Mouse (Mus musculus): ENCODE results near the gene Phactr1. TPM values are rescaled to one million over a fixed set of nuclear protein-coding genes. Genes with fewer than 3 reads are reported as not detected.

The Phactr1 gene
- polyA plus RNA-seq, 1 experiment: not detected

GRCm38 (mm10) chr13:42996188-42996587, 315.8 kb downstream of the Phactr1 start:
- H3K36me3 ChIP-seq (ENCODE audit: control insufficient read depth, insufficient read depth): no peaks in the 10 kb centered on the region
- no peak overlapping the region for H3K4me2 ChIP-seq (ENCODE audit: low read depth)

GRCm38 (mm10) chr13:42999287-42999686, 318.9 kb downstream of the Phactr1 start:
- no peak for TF ChIP-seq SRF (IDR thresholded peaks at IDR 0.05; ENCODE audit: control insufficient read depth, insufficient read length, low read depth)
- no peak for TF ChIP-seq MAX (IDR thresholded peaks at IDR 0.05; ENCODE audit: low read depth)
- no peak for TF ChIP-seq USF1 (IDR thresholded peaks at IDR 0.05; ENCODE audit: low read depth)
- no peak for TF ChIP-seq POLR2A (IDR thresholded peaks at IDR 0.05; ENCODE audit: insufficient read length, low read depth)
- no peak for TF ChIP-seq MYOD1 (IDR thresholded peaks at IDR 0.05; ENCODE audit: control insufficient read depth in 1 of 3, insufficient read length in 2 of 3, low read depth in 2 of 3)
- no peak for TF ChIP-seq MYOG (IDR thresholded peaks at IDR 0.05; ENCODE audit: control insufficient read depth in 1 of 3, insufficient read depth in 1 of 3, insufficient read length in 2 of 3, low read depth in 2 of 3)
- TF ChIP-seq CEBPB (IDR thresholded peaks at IDR 0.05; ENCODE audit: insufficient read depth, poor library complexity, severe bottlenecking): no peak
- no peak for TF ChIP-seq TCF3 (IDR thresholded peaks at IDR 0.05; ENCODE audit: insufficient read length, low read depth)
- no peak for TF ChIP-seq TCF12 (IDR thresholded peaks at IDR 0.05; ENCODE audit: insufficient read depth, poor library complexity, severe bottlenecking)
- TF ChIP-seq REST (IDR thresholded peaks at IDR 0.05; ENCODE audit: insufficient read depth, insufficient read length): no peak
- TF ChIP-seq E2F4 (IDR thresholded peaks at IDR 0.05; ENCODE audit: insufficient read depth): no peak
- no peak for TF ChIP-seq POLR2AphosphoS2 (IDR thresholded peaks at IDR 0.05; ENCODE audit: insufficient read length, low read depth)
- no peaks in the 10 kb centered on the region for H3K79me2 ChIP-seq (ENCODE audit: control insufficient read depth, insufficient read depth)
- H3K27me3 ChIP-seq (ENCODE audit: control insufficient read depth, insufficient read depth, insufficient read length): no peaks in the 10 kb centered on the region
- H3K36me3 ChIP-seq (ENCODE audit: control insufficient read depth, insufficient read depth): no peaks in the 10 kb centered on the region
- H3K4me3 ChIP-seq: no peak overlapping the region
- no peak overlapping the region for H3K4me2 ChIP-seq (ENCODE audit: low read depth)
- no peak overlapping the region for H3ac ChIP-seq (ENCODE audit: control insufficient read depth, insufficient read length)

More at GRCm38 (mm10) chr13:42996188-42996587, 315.8 kb downstream of the Phactr1 start:
- H3ac ChIP-seq (ENCODE audit: control insufficient read depth, insufficient read length): no peak overlapping the region
- H3K79me2 ChIP-seq (ENCODE audit: control insufficient read depth, insufficient read depth): no peaks in the 10 kb centered on the region
- no peak overlapping the region for H3K4me3 ChIP-seq
- H3K27me3 ChIP-seq (ENCODE audit: control insufficient read depth, insufficient read depth, insufficient read length): no peaks in the 10 kb centered on the region
- TF ChIP-seq CEBPB (IDR thresholded peaks at IDR 0.05; ENCODE audit: insufficient read depth, poor library complexity, severe bottlenecking) (no peak), POLR2A (IDR thresholded peaks at IDR 0.05; ENCODE audit: insufficient read length, low read depth) (no peak), E2F4 (IDR thresholded peaks at IDR 0.05; ENCODE audit: insufficient read depth) (no peak), POLR2AphosphoS2 (IDR thresholded peaks at IDR 0.05; ENCODE audit: insufficient read length, low read depth) (no peak), MAX (IDR thresholded peaks at IDR 0.05; ENCODE audit: low read depth) (no peak), MYOG (IDR thresholded peaks at IDR 0.05; ENCODE audit: control insufficient read depth in 1 of 3, insufficient read depth in 1 of 3, insufficient read length in 2 of 3, low read depth in 2 of 3) (no peak), MYOD1 (IDR thresholded peaks at IDR 0.05; ENCODE audit: control insufficient read depth in 1 of 3, insufficient read length in 2 of 3, low read depth in 2 of 3) (no peak), TCF3 (IDR thresholded peaks at IDR 0.05; ENCODE audit: insufficient read length, low read depth) (no peak), USF1 (IDR thresholded peaks at IDR 0.05; ENCODE audit: low read depth) (no peak), SRF (IDR thresholded peaks at IDR 0.05; ENCODE audit: control insufficient read depth, insufficient read length, low read depth) (no peak)

GRCm38 (mm10) chr13:43005131-43005579, 324.7 kb downstream of the Phactr1 start:
- no peak overlapping the region for H3ac ChIP-seq (ENCODE audit: control insufficient read depth, insufficient read length)
- no peaks in the 10 kb centered on the region for H3K79me2 ChIP-seq (ENCODE audit: control insufficient read depth, insufficient read depth)
- no peaks in the 10 kb centered on the region for H3K36me3 ChIP-seq (ENCODE audit: control insufficient read depth, insufficient read depth)
- TF ChIP-seq POLR2A (IDR thresholded peaks at IDR 0.05; ENCODE audit: insufficient read length, low read depth): no peak
- no peak for TF ChIP-seq MYOG (IDR thresholded peaks at IDR 0.05; ENCODE audit: control insufficient read depth in 1 of 3, insufficient read depth in 1 of 3, insufficient read length in 2 of 3, low read depth in 2 of 3)
- no peak for TF ChIP-seq E2F4 (IDR thresholded peaks at IDR 0.05; ENCODE audit: insufficient read depth)
- TF ChIP-seq USF1 (IDR thresholded peaks at IDR 0.05; ENCODE audit: low read depth): no peak
- no peak for TF ChIP-seq TCF12 (IDR thresholded peaks at IDR 0.05; ENCODE audit: insufficient read depth, poor library complexity, severe bottlenecking)
- TF ChIP-seq MAX (IDR thresholded peaks at IDR 0.05; ENCODE audit: low read depth): no peak
- TF ChIP-seq TCF3 (IDR thresholded peaks at IDR 0.05; ENCODE audit: insufficient read length, low read depth): no peak
- TF ChIP-seq REST (IDR thresholded peaks at IDR 0.05; ENCODE audit: insufficient read depth, insufficient read length): no peak
- no peak for TF ChIP-seq POLR2AphosphoS2 (IDR thresholded peaks at IDR 0.05; ENCODE audit: insufficient read length, low read depth)
- TF ChIP-seq MYOD1 (IDR thresholded peaks at IDR 0.05; ENCODE audit: control insufficient read depth in 1 of 3, insufficient read length in 2 of 3, low read depth in 2 of 3): no peak
- no peak for TF ChIP-seq CEBPB (IDR thresholded peaks at IDR 0.05; ENCODE audit: insufficient read depth, poor library complexity, severe bottlenecking)
- TF ChIP-seq SRF (IDR thresholded peaks at IDR 0.05; ENCODE audit: control insufficient read depth, insufficient read length, low read depth): no peak
- no peak overlapping the region for H3K4me2 ChIP-seq (ENCODE audit: low read depth)
- H3K4me3 ChIP-seq: no peak overlapping the region
- no peaks in the 10 kb centered on the region for H3K27me3 ChIP-seq (ENCODE audit: control insufficient read depth, insufficient read depth, insufficient read length)

GRCm38 (mm10) chr13:43008466-43008865, 328.0 kb downstream of the Phactr1 start:
- Histone ChIP-seq H3K4me2 (ENCODE audit: low read depth) (no peak overlapping the region), H3ac (ENCODE audit: control insufficient read depth, insufficient read length) (no peak overlapping the region), H3K79me2 (ENCODE audit: control insufficient read depth, insufficient read depth) (no peaks in the 10 kb centered on the region), H3K36me3 (ENCODE audit: control insufficient read depth, insufficient read depth) (no peaks in the 10 kb centered on the region), H3K4me3 (no peak overlapping the region), H3K27me3 (ENCODE audit: control insufficient read depth, insufficient read depth, insufficient read length) (no peaks in the 10 kb centered on the region)
- no peak for TF ChIP-seq E2F4 (IDR thresholded peaks at IDR 0.05; ENCODE audit: insufficient read depth)
- no peak for TF ChIP-seq USF1 (IDR thresholded peaks at IDR 0.05; ENCODE audit: low read depth)
- TF ChIP-seq MAX (IDR thresholded peaks at IDR 0.05; ENCODE audit: low read depth): no peak
- no peak for TF ChIP-seq TCF12 (IDR thresholded peaks at IDR 0.05; ENCODE audit: insufficient read depth, poor library complexity, severe bottlenecking)
- no peak for TF ChIP-seq SRF (IDR thresholded peaks at IDR 0.05; ENCODE audit: control insufficient read depth, insufficient read length, low read depth)
- no peak for TF ChIP-seq MYOG (IDR thresholded peaks at IDR 0.05; ENCODE audit: control insufficient read depth in 1 of 3, insufficient read depth in 1 of 3, insufficient read length in 2 of 3, low read depth in 2 of 3)
- no peak for TF ChIP-seq POLR2AphosphoS2 (IDR thresholded peaks at IDR 0.05; ENCODE audit: insufficient read length, low read depth)
- TF ChIP-seq POLR2A (IDR thresholded peaks at IDR 0.05; ENCODE audit: insufficient read length, low read depth): no peak
- no peak for TF ChIP-seq TCF3 (IDR thresholded peaks at IDR 0.05; ENCODE audit: insufficient read length, low read depth)
- no peak for TF ChIP-seq MYOD1 (IDR thresholded peaks at IDR 0.05; ENCODE audit: control insufficient read depth in 1 of 3, insufficient read length in 2 of 3, low read depth in 2 of 3)
- TF ChIP-seq CEBPB (IDR thresholded peaks at IDR 0.05; ENCODE audit: insufficient read depth, poor library complexity, severe bottlenecking): no peak
- no peak for TF ChIP-seq REST (IDR thresholded peaks at IDR 0.05; ENCODE audit: insufficient read depth, insufficient read length)
